Mouse (Mus musculus): ENCODE results near the gene Zcchc14. TPM values are rescaled to one million over a fixed set of nuclear protein-coding genes. Genes with fewer than 3 reads are reported as not detected.
A peak's percentile ranks its signal among the peaks of the same experiment; 100 is the strongest.

Gene Zcchc14
- polyA plus RNA-seq, 1 experiment, result 31.4 TPM

GRCm38 (mm10) chr8:121665329-121665728 lies 12.6 kb upstream of the Zcchc14 start:
- peaks cover 14% of the 10 kb centered on the region for H3K4me1 ChIP-seq (ENCODE audit: control insufficient read depth, insufficient read depth, low read length)
- peak; percentile 91 for DNase-seq
- no peaks in the 10 kb centered on the region for H3K36me3 ChIP-seq (ENCODE audit: control insufficient read depth, insufficient read depth, low read length)
- H3K4me3 ChIP-seq (ENCODE audit: insufficient read depth, low read depth, low read length), result peak overlapping the region; percentile 2; the same call in 1 of the 2 replicates
- no peaks in the 10 kb centered on the region for H3K27me3 ChIP-seq (replicated peaks; ENCODE audit: control insufficient read depth, insufficient read depth, low read length)
- H3K27ac ChIP-seq (ENCODE audit: insufficient read depth, low read depth, low read length), result peak overlapping the region; percentile 61
- TF ChIP-seq POLR2A (IDR thresholded peaks at IDR 0.05; ENCODE audit: low read depth, low read length) (no peak), CTCF (conservative IDR thresholded peaks at IDR 0.05; ENCODE audit: insufficient read depth, insufficient read length, low read depth, low read length) (no peak)
- 13% methylated on average over 16 of the region's 16 CpGs for WGBS

GRCm38 (mm10) chr8:121663101-121663500 lies 10.4 kb upstream of the Zcchc14 start:
- H3K27ac ChIP-seq (ENCODE audit: insufficient read depth, low read depth, low read length), result no peak overlapping the region
- no peak for DNase-seq
- H3K27me3 ChIP-seq (replicated peaks; ENCODE audit: control insufficient read depth, insufficient read depth, low read length), result no peaks in the 10 kb centered on the region
- WGBS, result 96% methylated on average over 12 of the region's 12 CpGs
- no peaks in the 10 kb centered on the region for H3K36me3 ChIP-seq (ENCODE audit: control insufficient read depth, insufficient read depth, low read length)
- H3K4me1 ChIP-seq (ENCODE audit: control insufficient read depth, insufficient read depth, low read length), result peaks cover 15% of the 10 kb centered on the region
- H3K4me3 ChIP-seq (ENCODE audit: insufficient read depth, low read depth, low read length), result no peak overlapping the region
- TF ChIP-seq CTCF (conservative IDR thresholded peaks at IDR 0.05; ENCODE audit: insufficient read depth, insufficient read length, low read depth, low read length), result no peak
- no peak for TF ChIP-seq POLR2A (IDR thresholded peaks at IDR 0.05; ENCODE audit: low read depth, low read length)

GRCm38 (mm10) chr8:121661631-121662357 lies 9.1 kb upstream of the Zcchc14 start:
- TF ChIP-seq POLR2A (IDR thresholded peaks at IDR 0.05; ENCODE audit: low read depth, low read length) (no peak), CTCF (conservative IDR thresholded peaks at IDR 0.05; ENCODE audit: insufficient read depth, insufficient read length, low read depth, low read length) (no peak)
- Histone ChIP-seq H3K4me3 (ENCODE audit: insufficient read depth, low read depth, low read length) (no peak overlapping the region), H3K27me3 (replicated peaks; ENCODE audit: control insufficient read depth, insufficient read depth, low read length) (no peaks in the 10 kb centered on the region), H3K27ac (ENCODE audit: insufficient read depth, low read depth, low read length) (no peak overlapping the region), H3K36me3 (ENCODE audit: control insufficient read depth, insufficient read depth, low read length) (no peaks in the 10 kb centered on the region), H3K4me1 (ENCODE audit: control insufficient read depth, insufficient read depth, low read length) (peaks cover 15% of the 10 kb centered on the region)
- peak; percentile 88 for DNase-seq
- WGBS, result 47% methylated on average over 18 of the region's 18 CpGs

GRCm38 (mm10) chr8:121660602-121661001 lies 7.9 kb upstream of the Zcchc14 start:
- no peaks in the 10 kb centered on the region for H3K27me3 ChIP-seq (replicated peaks; ENCODE audit: control insufficient read depth, insufficient read depth, low read length)
- peaks cover 15% of the 10 kb centered on the region for H3K4me1 ChIP-seq (ENCODE audit: control insufficient read depth, insufficient read depth, low read length)
- TF ChIP-seq POLR2A (IDR thresholded peaks at IDR 0.05; ENCODE audit: low read depth, low read length) (no peak), CTCF (conservative IDR thresholded peaks at IDR 0.05; ENCODE audit: insufficient read depth, insufficient read length, low read depth, low read length) (no peak)
- no peaks in the 10 kb centered on the region for H3K36me3 ChIP-seq (ENCODE audit: control insufficient read depth, insufficient read depth, low read length)
- no peak overlapping the region for H3K4me3 ChIP-seq (ENCODE audit: insufficient read depth, low read depth, low read length)
- no peak overlapping the region for H3K27ac ChIP-seq (ENCODE audit: insufficient read depth, low read depth, low read length)
- peak; percentile 86 for DNase-seq
- WGBS, result 27% methylated on average over 15 of the region's 15 CpGs

- peaks cover 7% of the 10 kb centered on the region for H3K4me1 ChIP-seq (ENCODE audit: control insufficient read depth, insufficient read depth, low read length)
- no peak overlapping the region for H3K27ac ChIP-seq (ENCODE audit: insufficient read depth, low read depth, low read length)
- TF ChIP-seq POLR2A (IDR thresholded peaks at IDR 0.05; ENCODE audit: low read depth, low read length) (no peak), CTCF (conservative IDR thresholded peaks at IDR 0.05; ENCODE audit: insufficient read depth, insufficient read length, low read depth, low read length) (no peak)
- no peak overlapping the region for H3K4me3 ChIP-seq (ENCODE audit: insufficient read depth, low read depth, low read length)
- WGBS, result 95% methylated on average over 14 of the region's 14 CpGs
- no peak for DNase-seq
- H3K36me3 ChIP-seq (ENCODE audit: control insufficient read depth, insufficient read depth, low read length), result no peaks in the 10 kb centered on the region
- no peaks in the 10 kb centered on the region for H3K27me3 ChIP-seq (replicated peaks; ENCODE audit: control insufficient read depth, insufficient read depth, low read length)
These were observed 2.3 kb upstream of the Zcchc14 start for GRCm38 (mm10) chr8:121654966-121655494.

GRCm38 (mm10) chr8:121654131-121654530 lies 1.4 kb upstream of the Zcchc14 start:
- WGBS, result 86% methylated on average over 4 of the region's 4 CpGs
- no peak for TF ChIP-seq POLR2A (IDR thresholded peaks at IDR 0.05; ENCODE audit: low read depth, low read length)
- TF ChIP-seq CTCF (conservative IDR thresholded peaks at IDR 0.05; ENCODE audit: insufficient read depth, insufficient read length, low read depth, low read length), result no peak

GRCm38 (mm10) chr8:121653340-121654019 lies 779 bp upstream of the Zcchc14 start:
- peak; percentile 65 for DNase-seq
- Histone ChIP-seq H3K27ac (ENCODE audit: insufficient read depth, low read depth, low read length) (peak overlapping the region; percentile 92), H3K4me1 (ENCODE audit: control insufficient read depth, insufficient read depth, low read length) (peaks cover 13% of the 10 kb centered on the region), H3K27me3 (replicated peaks; ENCODE audit: control insufficient read depth, insufficient read depth, low read length) (no peaks in the 10 kb centered on the region), H3K4me3 (ENCODE audit: insufficient read depth, low read depth, low read length) (peak overlapping the region; percentile 71), H3K36me3 (ENCODE audit: control insufficient read depth, insufficient read depth, low read length) (no peaks in the 10 kb centered on the region)
- no peak for TF ChIP-seq CTCF (conservative IDR thresholded peaks at IDR 0.05; ENCODE audit: insufficient read depth, insufficient read length, low read depth, low read length)
- TF ChIP-seq POLR2A (IDR thresholded peaks at IDR 0.05; ENCODE audit: low read depth, low read length), result no peak
- 3% methylated on average over 31 of the region's 31 CpGs for WGBS

More at GRCm38 (mm10) chr8:121654131-121654530, 1.4 kb upstream of the Zcchc14 start:
- DNase-seq, result no peak
- no peak overlapping the region for H3K4me3 ChIP-seq (ENCODE audit: insufficient read depth, low read depth, low read length)
- H3K27me3 ChIP-seq (replicated peaks; ENCODE audit: control insufficient read depth, insufficient read depth, low read length), result no peaks in the 10 kb centered on the region
- no peaks in the 10 kb centered on the region for H3K36me3 ChIP-seq (ENCODE audit: control insufficient read depth, insufficient read depth, low read length)
- H3K4me1 ChIP-seq (ENCODE audit: control insufficient read depth, insufficient read depth, low read length), result peaks cover 7% of the 10 kb centered on the region
- H3K27ac ChIP-seq (ENCODE audit: insufficient read depth, low read depth, low read length), result no peak overlapping the region

Data from kidney, adult 2 months (tissue).